Mouse (Mus musculus): ENCODE measurements at regions not wholly inside any gene's neighbourhood (a gene's known extent, or its start where the extent isn't known, plus 50 kb on each side); places are given as distances from the start of the nearest gene placed in this dataset.

DNA sequence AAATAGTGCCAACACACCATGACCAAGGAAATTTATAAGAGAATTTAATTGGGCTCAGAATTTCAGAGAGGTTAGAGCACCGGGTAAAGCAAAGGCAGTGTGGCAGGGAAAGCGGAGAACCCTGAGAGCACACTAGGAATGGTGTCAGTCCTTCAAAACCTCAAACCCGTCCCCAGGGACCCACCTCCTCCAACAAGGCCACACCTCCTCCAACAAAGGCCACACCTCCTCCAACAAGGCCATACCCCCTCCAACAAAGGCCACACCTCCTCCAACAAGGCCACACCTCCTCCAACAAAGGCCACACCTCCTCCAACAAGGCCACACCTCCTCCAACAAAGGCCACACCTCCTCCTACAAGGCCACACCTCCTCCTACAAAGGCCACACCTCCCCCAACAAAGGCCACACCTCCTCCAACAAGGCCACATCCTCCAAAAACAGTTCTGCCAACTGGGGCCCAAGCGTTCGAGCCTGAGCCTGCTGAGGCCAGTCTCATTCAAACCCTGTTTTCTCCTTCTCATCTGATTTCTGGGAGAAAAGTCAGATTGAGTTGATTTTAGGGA is 109.8 kb upstream of the Zfp217 start:
- peak; percentile 49 to 51 for DNase-seq

DNA sequence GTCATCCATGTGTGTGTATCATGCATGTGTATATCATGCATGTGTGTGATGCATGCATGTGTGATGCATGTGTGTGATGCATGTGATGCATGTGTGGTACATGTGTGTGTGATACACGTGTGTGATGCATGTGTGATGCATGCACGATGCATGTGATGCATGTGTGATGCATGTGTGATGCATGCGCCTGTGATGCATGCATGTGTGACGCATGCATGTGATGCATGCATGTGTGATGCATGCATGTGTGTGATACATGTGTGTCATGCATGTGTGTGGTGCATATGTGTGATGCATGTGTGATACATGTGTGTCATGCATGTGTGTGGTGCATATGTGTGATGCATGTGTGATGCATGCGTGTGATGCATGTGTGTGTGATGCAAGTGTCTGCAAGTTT is 108.1 kb upstream of the Zfp217 start:
- no peak for DNase-seq

- no peak for DNase-seq
Measured at GRCm38 (mm10) chr2:170255533-170255932, 107.6 kb upstream of the Zfp217 start.

- peak; percentile 62 to 65 for DNase-seq
Measured at GRCm38 (mm10) chr2:170253681-170254440, 106.0 kb upstream of the Zfp217 start.

- peak; percentile 82 to 86 for DNase-seq
Measured at GRCm38 (mm10) chr2:170252255-170253034, 104.5 kb upstream of the Zfp217 start.

DNA sequence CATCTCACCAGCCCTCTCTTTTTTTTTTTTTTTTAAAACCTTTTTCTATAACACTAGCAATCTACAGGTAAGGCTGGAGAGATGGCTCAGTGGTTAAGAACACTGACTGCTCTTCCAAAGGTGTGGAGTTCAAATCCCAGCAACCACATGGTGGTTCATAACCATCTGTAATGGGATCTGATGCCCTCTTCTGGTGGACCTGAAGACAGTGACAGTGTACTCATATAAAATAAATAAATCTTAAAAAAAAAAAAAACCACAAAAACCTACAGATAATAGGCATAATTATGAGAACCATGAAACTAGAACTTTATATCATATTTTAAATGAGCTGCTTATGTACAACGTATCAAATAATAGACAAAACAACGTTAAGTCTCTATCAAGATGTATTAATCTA is 102.8 kb upstream of the Zfp217 start:
- DNase-seq = no peak

- no peak for DNase-seq
Measured at GRCm38 (mm10) chr2:170247702-170248445, 100.0 kb upstream of the Zfp217 start.

DNA sequence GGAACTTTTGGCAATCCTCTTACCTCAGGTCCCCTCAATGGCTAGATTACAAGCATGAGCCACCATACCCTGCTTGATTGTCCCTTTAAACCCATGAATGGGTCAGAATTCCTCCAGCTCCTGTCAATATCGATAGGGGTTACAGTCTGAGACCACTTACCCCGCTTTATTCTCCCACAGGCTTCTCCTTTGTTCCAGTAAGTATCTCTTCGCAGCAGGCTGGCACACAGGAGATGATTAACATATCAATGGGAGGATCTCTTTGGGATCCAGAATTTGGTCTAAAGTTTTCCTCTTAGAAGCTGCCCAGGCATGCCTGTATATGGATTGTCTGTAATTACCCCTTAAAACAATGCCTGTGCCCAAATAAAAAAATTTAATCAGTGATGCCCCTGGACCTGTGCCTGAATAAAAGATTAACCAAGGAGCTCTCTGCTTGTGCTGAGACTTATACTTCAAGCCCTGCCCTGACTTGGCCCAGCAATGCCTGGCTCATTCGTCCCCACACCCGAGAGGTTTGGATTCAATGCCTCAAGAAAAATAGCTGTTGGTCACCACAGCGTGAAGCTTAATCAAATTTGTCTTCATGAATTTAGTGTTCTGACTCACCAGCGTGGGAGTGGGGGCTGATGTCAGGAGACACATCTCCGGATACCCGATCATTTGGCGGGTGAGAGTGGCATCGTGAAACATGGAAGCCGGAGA is 97.9 kb upstream of the Zfp217 start:
- DNase-seq = no peak

DNA sequence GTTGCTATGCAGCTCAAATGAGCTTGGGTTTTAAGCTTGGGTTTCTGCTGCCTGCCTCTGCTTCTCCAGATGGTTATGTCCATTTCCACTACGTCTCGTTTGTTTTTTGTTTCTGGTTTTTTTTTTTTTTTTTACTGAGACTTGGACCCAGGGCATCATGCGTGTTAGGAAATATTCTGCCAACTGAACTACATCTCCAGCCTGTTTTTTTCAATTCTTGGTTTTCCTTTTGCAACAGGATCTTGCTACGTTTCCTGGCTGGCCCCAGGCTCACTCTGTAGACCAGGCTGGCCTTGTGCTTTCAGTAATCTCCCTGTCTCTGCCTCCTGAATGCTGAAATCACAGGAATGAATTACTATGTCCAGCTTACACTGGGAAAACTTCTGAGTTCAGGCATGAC is 96.2 kb upstream of the Zfp217 start:
- no peak for DNase-seq

DNA sequence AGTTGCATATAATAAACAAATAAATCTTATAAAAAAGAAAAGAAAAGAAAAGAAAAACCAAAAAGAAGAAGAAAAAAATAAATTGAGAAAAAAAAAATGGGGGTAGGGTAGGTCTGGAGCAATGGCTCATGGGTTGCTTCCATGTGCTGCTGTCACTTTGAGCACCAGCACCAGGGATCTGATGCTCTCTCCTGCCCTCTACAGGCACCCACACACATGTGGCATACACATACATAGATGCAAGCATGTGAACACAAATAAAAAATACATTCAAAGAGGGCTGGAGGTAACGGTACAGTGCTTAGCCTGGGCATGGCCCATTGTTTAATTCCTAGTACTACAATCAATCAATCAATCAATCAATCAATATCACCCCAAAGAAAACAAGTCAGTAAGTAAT is 90.1 kb upstream of the Zfp217 start:
- DNase-seq = peak in 1 of 2 experiments; percentile 43

DNA sequence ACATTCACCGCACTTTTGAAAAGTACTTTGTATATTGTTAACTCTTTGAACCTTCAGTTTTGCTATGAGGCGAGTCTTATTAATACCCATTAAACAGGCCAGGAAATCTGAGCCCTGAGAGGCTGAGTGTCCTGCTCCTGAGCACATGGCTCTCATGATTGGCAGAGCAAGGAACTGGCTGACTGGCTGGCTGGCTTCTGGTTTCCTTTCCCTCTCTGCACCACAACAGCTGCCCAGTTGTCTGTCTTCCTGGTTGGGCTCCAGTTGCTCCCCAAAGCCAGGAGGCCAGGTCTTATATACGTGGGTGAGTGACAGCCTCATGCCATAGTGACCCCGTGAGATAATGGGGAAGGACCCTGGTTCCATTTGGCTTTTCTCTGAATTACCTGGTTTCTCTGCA is 85.5 kb upstream of the Zfp217 start:
- no peak for DNase-seq

- no peak for DNase-seq
Measured at GRCm38 (mm10) chr2:170229461-170230080, 81.7 kb upstream of the Zfp217 start.

DNA sequence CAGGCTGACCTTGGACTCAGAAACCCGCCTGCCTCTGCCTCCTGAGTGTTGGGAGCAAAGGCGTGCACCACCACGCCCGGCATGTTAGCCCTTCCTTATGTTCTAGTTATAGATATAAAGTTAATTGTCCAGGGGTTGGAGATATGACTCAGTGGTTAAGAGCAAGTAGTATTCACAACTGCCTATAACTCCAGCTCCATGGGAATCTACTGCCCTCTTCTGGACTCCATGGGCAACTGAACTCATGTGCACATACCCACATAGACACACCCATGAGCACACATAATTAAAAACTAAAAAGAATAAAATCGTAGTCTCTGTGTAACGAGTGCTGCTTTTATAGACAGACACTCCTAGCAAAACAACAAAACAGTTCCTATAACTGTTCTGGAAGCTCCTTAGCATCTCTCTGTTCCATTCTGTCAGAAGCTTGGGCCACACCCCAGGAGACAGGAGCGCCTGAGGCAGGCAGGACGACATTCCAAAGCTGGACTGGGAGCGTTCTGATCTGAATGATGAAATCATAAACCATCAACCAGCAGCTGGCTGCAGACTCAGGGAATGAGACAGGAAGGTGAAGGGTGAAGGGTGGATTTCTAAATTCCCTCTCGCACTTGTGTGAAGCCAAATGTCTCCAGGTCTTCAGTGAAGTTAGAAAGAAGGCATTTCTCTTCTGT is 80.6 kb upstream of the Zfp217 start:
- DNase-seq = no peak

DNA sequence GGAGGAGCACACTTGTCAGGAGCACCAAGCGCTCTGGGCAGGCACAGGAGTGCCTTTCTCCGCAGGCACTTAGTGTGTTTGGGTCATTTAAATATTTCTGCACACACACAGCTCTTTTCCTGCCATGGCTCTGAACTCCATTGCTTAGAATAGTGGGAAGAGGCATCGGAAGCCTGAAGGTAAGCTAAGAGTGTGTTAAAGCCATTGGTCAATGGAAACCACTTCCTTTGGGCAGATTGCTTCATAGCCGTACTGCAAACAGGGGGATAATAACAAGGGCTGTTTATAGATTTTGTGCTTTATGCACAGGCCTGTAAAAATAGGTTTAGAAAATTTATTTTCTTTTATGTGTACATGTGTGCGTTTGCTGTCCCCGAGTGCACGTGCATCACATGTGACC is 76.0 kb upstream of the Zfp217 start:
- DNase-seq = no peak

DNA sequence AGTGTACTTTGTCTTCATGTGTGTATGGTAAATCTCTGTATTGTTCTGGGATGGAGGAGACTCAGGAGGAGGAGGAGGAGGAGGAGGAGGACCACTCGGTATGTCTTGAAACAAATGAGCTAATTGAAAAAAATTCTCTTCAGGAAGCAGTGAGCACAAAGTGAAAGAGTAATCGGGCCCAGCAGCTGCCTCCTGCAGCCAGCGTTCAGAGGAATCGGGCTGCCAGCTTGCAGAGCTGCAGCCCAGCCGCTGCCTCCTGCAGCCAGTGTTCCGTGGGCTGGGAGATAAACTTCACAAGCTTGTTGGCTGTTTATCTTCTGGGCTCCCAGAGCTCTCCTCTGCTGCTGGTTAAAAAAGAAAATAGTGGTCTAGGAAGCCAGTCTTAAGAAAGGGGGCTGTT is 74.9 kb upstream of the Zfp217 start:
- DNase-seq = no peak

DNA sequence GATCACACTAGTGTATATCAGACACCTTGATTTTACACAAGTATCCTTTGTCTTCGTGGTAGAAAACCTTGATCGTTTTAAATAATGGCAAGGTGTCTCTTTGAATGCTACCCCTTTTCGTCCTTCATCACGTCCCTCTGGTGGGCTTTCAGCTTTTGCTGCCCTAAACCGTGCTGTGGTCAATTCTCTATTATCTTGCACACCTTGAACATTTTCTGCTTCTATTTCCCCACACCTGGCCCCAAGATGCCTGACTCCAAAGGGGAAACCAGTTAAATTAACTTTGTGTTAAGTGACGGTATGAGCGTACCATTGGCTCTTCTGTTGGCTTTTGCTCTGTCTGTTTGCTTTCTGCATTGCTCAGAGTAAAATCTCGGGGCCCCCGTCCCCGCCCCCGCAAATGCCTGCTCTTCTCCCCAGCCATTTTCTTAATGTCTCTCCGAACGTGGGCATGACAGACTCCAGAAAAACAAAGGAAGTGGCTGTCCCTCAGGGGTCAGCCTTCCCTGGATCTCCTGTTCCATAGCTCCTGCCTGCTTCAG is 74.2 kb upstream of the Zfp217 start:
- no peak for DNase-seq

DNA sequence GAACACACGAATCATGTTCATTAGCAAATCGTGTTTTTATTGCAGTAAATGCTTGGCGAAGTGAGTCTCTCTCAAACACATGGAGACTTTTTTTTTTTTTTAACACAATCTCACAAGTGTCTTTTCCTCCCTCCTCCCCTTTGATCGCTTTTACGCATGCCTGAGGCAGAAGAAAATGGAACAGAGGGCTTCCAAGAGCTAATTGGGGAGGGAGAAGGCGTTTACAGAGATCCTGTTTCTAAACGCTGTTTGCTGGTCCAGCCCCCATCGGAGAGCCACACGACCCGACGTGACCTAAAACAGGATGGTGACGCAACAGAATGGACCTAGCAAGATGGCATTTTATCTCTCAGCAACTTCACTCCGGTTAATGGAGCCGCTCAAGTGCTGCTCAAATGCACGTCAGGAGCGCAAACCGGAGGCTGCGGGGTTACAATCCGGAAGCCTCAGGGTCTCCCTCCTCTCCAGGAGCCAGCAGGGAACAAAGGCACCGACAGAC is 73.0 kb upstream of the Zfp217 start:
- DNase-seq = peak; percentile 48

- no peak for DNase-seq
Measured at GRCm38 (mm10) chr2:170220443-170220842, 72.5 kb upstream of the Zfp217 start.

DNA sequence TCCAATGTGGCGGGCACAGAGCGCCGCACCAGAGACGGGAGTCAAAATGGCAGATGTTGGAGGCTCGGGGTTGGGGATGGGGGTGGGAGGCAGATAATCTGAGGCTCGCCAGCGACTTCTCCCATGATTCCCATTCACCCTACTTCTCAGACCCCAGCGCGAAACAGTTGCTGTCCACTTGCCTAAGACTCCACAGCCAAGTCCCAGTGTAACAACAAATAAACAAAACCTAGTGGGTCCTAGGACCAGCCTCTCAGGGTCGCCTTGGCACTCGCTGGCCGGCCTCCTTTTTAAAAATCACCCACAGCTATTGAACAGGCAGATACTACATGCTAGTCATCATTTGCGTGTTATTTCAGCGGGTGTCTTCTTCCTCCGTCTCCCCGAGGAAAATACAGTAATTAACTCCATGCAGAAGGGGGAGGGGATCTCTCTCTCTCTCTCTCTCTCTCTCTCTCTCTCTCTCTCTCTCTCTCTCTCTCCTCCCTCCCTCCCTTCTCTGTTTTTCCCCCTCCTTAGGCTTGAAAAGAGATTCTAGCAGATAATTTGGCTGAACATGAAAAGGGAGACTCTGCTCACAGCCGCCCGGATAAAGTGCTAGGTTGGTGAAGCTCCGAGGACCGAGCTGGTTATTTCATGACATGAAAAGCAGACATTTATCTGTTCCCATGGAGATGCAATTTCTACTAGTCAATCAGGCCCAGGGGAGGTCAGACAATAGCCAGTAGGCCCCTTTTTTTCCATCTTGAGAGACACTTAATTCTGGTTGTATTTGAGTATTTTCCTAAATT is 71.9 kb upstream of the Zfp217 start:
- peak; percentile 26 to 32 for DNase-seq

DNA sequence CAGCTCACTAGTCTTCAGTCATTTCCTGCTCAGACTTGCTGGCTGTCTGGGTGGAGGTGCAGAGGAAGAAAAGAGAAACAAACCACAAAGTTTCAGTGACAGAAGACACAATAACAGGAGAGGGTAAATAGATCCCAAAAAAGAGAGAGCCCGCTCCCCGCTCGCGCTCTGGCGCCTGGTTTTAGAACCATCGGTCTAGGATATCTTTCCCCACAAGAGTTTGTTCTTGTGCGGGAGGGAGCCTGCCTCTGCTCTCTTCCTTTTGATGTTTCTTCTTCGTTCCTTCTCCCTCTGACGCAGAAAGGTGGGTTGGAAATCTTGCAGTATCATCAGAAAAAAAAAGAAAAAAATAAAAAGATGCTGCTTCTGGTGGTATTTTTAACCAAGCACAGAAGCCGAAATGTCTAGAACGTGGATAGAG is 71.3 kb upstream of the Zfp217 start:
- peak; percentile 38 to 43 for DNase-seq

Data from B cell, adult 2 months (primary cell).